Mouse (Mus musculus) heart, embryonic 11.5 days (tissue): ENCODE measurements at regions not wholly inside any gene's neighbourhood (a gene's known extent, or its start where the extent isn't known, plus 50 kb on each side); places are given as distances from the start of the nearest gene placed in this dataset.

ENCODE experiments used
- ATAC-seq: fragments of 200-750 bp; cut with Nextera tagmentation; replicated peaks from 2 replicates; pipeline ENCODE4 v1.8.0; 2017; ENCODE audit warnings: moderate library complexity; ENCODE audit not compliant: insufficient number of reproducible peaks, low FRiP score, low TSS enrichment
- H3K27ac ChIP-seq: fragments of 300-500 bp; sonication (generic); 2 replicates; pipeline ENCODE4 v1.5.1; 2014; ENCODE audit warnings: mild to moderate bottlenecking, low read depth, low read length
- H3K27me3 ChIP-seq: fragments of 300-500 bp; sonication (generic); 2 replicates; pipeline ENCODE4 v1.6.1; 2014; ENCODE audit warnings: mild to moderate bottlenecking, low read length, mixed read lengths; ENCODE audit not compliant: control insufficient read depth, insufficient read depth
- H3K36me3 ChIP-seq: fragments of 300-500 bp; sonication (generic); 2 replicates; pipeline ENCODE4 v1.6.1; 2014; ENCODE audit warnings: mild to moderate bottlenecking, low read length, moderate library complexity, mixed read lengths; ENCODE audit not compliant: control insufficient read depth, insufficient read depth
- H3K4me1 ChIP-seq: fragments of 300-500 bp; sonication (generic); 2 replicates; pipeline ENCODE4 v1.6.1; 2014; ENCODE audit warnings: low read length; ENCODE audit not compliant: control insufficient read depth, insufficient read depth
- H3K4me2 ChIP-seq: fragments of 300-500 bp; sonication (generic); 2 replicates; pipeline ENCODE4 v1.6.1; 2014; ENCODE audit warnings: mild to moderate bottlenecking, moderate library complexity
- H3K4me3 ChIP-seq: fragments of 300-500 bp; sonication (generic); 2 replicates; pipeline ENCODE4 v1.5.1; 2014; ENCODE audit warnings: low read depth, low read length
- H3K9ac ChIP-seq: fragments of 300-500 bp; sonication (generic); 2 replicates; pipeline ENCODE4 v1.6.1; 2014; ENCODE audit warnings: mild to moderate bottlenecking, low read depth, low read length, moderate library complexity
- H3K9me3 ChIP-seq: fragments of 300-500 bp; sonication (generic); replicated peaks from 2 replicates; pipeline ENCODE4 v1.6.1; 2016; ENCODE audit warnings: low read length; ENCODE audit not compliant: control insufficient read depth
- WGBS: fragments of 180-500 bp; shearing (Covaris S2); extraction: QIAGEN DNeasy Blood & Tissue Kit; methylation state at CpG from one replicate; pipeline ENCODE4 v1.1.7; 2014; ENCODE audit not compliant: insufficient replicate concordance; 5-methylcytosine and 5-hydroxymethylcytosine counted together

DNA sequence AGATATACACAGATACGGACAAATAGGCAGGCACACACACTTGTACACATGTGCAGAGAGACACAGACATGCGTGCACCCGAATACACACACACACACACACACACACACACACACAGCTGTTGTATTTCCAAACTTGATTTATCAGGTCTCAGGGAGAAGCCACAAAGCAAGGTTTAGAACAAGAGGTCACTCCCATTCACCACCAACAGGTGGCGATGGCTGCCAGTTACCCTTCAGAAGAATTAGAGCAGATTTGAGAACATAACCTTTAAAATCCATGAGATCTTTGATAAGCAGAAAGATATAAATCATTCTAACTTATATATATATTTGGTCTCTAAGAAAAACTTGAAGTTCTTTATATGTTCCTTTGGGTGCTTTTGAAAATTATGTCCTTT, 169.9 kb upstream of the Cep162 start:
- H3K9ac ChIP-seq: no peak overlapping the region
- no peak for ATAC-seq
- peaks cover 8% of the 10 kb centered on the region; the same call in 1 of the 2 replicates for H3K27me3 ChIP-seq
- no peak overlapping the region for H3K27ac ChIP-seq
- H3K36me3 ChIP-seq: no peaks in the 10 kb centered on the region
- WGBS: 52% methylated on average over 4 of the region's 4 CpGs
- no peaks in the 10 kb centered on the region for H3K9me3 ChIP-seq
- no peaks in the 10 kb centered on the region for H3K4me1 ChIP-seq
- H3K4me3 ChIP-seq: no peak overlapping the region
- H3K4me2 ChIP-seq: no peak overlapping the region

DNA sequence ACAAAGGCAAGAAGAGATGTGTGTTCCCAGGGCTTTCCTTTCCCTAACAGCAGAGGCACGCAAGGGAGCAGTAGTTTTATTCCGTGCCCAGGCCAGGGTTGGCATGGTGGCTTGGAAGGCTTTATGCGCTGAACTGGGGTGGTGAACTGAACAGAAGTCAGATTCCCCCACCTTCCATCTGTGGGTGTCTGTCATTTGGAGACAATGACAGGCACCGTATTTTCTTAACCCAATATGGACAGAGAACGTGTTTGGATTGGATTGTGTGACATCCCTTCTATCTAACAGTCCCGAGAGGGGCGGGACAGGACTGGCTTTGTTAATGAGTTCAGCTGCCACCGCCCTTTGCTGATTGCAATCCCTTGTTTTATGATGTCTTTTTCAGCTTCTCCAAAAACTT, 165.8 kb upstream of the Cep162 start:
- 51% methylated on average over 8 of the region's 8 CpGs for WGBS
- Histone ChIP-seq H3K9ac (no peak overlapping the region), H3K27me3 (peaks cover 6% of the 10 kb centered on the region; the same call in 1 of the 2 replicates), H3K4me1 (no peaks in the 10 kb centered on the region), H3K27ac (no peak overlapping the region), H3K4me2 (no peak overlapping the region), H3K9me3 (no peaks in the 10 kb centered on the region), H3K36me3 (no peaks in the 10 kb centered on the region), H3K4me3 (no peak overlapping the region)
- no peak for ATAC-seq

DNA sequence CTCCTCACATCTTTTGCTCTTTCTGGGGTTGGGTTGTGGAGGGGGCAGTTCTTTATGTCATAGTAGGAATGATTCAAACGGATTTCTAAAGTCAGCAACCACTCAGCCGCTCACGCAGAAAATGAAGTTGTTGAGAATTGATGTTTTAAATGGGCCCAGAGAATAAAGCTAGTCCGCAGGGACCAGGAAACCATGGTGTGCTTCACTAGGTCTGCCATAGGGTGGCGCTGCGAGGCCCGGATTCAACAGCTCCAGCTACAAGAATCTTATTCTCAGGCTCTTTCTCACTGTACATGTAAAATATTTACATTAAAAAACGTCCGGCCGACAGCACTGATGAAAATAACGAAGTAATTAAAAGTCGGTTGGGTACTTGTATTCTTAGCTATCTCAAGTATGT, 164.0 kb upstream of the Cep162 start:
- Histone ChIP-seq H3K9ac (no peak overlapping the region), H3K4me2 (no peak overlapping the region), H3K27ac (no peak overlapping the region), H3K36me3 (no peaks in the 10 kb centered on the region), H3K9me3 (no peaks in the 10 kb centered on the region), H3K4me3 (no peak overlapping the region), H3K4me1 (no peaks in the 10 kb centered on the region), H3K27me3 (peaks cover 6% of the 10 kb centered on the region; the same call in 1 of the 2 replicates)
- no peak for ATAC-seq
- 10% methylated on average over 12 of the region's 12 CpGs for WGBS

DNA sequence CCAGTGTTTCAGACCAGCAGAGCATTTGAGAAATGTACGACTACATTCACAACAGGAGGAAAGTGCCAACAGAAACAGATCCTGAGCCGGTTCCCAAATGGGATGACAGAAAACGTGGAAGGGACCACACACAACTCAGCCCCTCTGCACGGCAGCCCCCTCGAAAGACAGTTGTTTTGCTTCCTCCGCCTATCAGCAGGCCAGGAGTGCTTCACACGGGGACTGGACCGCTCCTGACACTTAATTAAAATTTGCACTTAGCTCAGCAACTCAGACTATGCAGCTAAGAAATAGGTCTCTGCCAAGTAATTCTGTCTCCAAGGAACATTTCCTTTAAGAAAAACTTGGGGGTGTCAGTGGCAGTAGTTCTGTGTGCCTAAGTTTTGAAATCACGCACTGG, 157.6 kb upstream of the Cep162 start:
- Histone ChIP-seq H3K9ac (no peak overlapping the region), H3K4me2 (peak overlapping the region; percentile 24), H3K4me1 (no peaks in the 10 kb centered on the region), H3K27ac (no peak overlapping the region), H3K36me3 (no peaks in the 10 kb centered on the region), H3K4me3 (no peak overlapping the region), H3K27me3 (0 out of 2 replicates have a peak, but pooled peaks cover 2% of the 10 kb centered on the region), H3K9me3 (no peaks in the 10 kb centered on the region)
- WGBS: 32% methylated on average over 9 of the region's 9 CpGs
- ATAC-seq: no peak

DNA sequence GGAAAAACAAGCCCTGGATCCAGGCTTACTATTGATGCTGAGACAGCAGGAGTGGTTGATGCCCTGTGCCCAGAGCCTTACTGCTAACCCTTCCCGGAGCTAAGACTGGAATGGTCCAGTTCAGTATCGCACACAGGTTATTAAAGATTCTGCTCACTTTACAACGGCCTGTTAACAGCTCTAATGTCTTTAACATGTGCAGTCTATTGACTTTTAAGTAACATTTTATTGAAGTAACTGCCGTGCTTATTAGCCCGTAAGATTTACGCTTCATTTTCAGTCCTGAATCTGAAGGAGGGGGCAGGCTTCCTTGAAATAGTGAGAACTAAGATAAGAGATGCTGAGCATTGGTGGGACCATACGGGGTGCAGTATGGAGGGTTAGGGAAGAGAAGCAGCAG, 155.7 kb upstream of the Cep162 start:
- Histone ChIP-seq H3K4me2 (no peak overlapping the region), H3K9ac (no peak overlapping the region), H3K4me1 (no peaks in the 10 kb centered on the region), H3K27me3 (0 out of 2 replicates have a peak, but pooled peaks cover 2% of the 10 kb centered on the region), H3K27ac (no peak overlapping the region), H3K4me3 (no peak overlapping the region), H3K9me3 (no peaks in the 10 kb centered on the region), H3K36me3 (no peaks in the 10 kb centered on the region)
- WGBS: 80% methylated on average over 7 of the region's 7 CpGs
- no peak for ATAC-seq

DNA sequence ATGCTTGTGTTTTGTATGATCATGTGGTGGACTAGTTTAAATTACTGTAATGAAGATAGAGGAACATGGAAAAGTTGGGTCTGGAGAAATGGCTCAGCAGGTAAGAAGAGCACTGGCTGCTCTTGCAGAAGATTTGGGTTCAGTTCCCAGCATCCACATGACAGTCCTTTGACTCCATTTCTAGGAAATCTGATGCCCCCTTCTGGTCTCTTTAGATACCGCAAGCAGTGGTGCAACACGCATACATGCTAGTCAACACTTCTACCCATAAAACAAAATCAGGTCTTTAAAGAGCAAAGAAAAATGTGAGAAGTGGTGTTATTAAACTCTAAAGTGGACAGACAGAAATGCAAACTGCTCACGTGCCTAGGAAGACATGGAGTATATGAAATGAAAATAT, 154.4 kb upstream of the Cep162 start:
- Histone ChIP-seq H3K4me1 (no peaks in the 10 kb centered on the region), H3K27ac (no peak overlapping the region), H3K9ac (no peak overlapping the region), H3K27me3 (0 out of 2 replicates have a peak, but pooled peaks cover 2% of the 10 kb centered on the region), H3K36me3 (no peaks in the 10 kb centered on the region), H3K4me2 (no peak overlapping the region), H3K9me3 (no peaks in the 10 kb centered on the region), H3K4me3 (no peak overlapping the region)
- 83% methylated on average over 3 of the region's 3 CpGs for WGBS
- ATAC-seq: no peak

DNA sequence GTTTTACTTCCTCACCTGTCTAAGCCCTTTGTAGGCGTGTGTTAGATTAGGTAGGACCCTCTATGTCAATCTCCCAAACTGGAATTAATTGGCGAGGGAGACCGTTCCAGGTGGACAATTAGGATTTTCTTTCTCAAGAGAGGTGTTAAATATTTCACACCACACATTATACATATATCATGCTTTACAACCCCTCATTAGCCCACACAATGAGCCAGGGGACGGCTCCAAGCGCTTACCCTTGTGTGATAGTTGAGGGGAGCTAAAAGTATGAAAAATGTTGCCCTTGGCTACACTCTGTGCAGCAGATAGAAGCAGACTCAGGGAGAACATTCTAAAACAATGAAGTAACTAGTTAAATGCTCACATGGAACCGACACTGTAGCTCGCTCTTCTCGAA, 153.5 kb upstream of the Cep162 start:
- Histone ChIP-seq H3K9me3 (no peaks in the 10 kb centered on the region), H3K27ac (no peak overlapping the region), H3K9ac (no peak overlapping the region), H3K4me1 (no peaks in the 10 kb centered on the region), H3K36me3 (no peaks in the 10 kb centered on the region), H3K4me2 (no peak overlapping the region), H3K27me3 (0 out of 2 replicates have a peak, but pooled peaks cover 2% of the 10 kb centered on the region), H3K4me3 (no peak overlapping the region)
- ATAC-seq: no peak
- WGBS: 82% methylated on average over 8 of the region's 8 CpGs

DNA sequence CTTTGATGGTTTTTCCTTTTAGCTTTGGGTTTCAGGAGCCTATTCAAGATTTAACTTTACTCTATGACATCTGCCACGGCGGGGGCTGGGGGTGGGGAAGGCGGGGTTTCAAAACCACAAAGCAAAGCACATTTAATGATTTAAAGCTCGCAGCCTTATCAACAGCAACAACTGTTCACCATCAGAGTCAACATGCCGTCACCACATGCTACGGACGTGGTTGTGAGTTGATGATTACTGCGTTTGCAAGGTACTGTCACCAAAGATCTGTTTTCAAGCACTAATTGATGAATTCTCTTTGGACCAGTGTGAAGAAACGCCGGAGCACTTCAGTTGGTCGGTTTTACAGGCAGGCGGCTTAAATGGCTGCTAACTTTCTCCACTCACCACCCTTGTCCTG, 151.1 kb upstream of the Cep162 start:
- no peak overlapping the region; the same call in 1 of the 2 replicates for H3K4me3 ChIP-seq
- no peaks in the 10 kb centered on the region for H3K9me3 ChIP-seq
- H3K36me3 ChIP-seq: no peaks in the 10 kb centered on the region
- 0 out of 2 replicates have a peak, but pooled peaks cover 2% of the 10 kb centered on the region for H3K27me3 ChIP-seq
- 27% methylated on average over 12 of the region's 12 CpGs for WGBS
- H3K4me2 ChIP-seq: peak overlapping the region; percentile 51
- no peaks in the 10 kb centered on the region for H3K4me1 ChIP-seq
- no peak overlapping the region for H3K27ac ChIP-seq
- ATAC-seq: no peak
- no peak overlapping the region for H3K9ac ChIP-seq

DNA sequence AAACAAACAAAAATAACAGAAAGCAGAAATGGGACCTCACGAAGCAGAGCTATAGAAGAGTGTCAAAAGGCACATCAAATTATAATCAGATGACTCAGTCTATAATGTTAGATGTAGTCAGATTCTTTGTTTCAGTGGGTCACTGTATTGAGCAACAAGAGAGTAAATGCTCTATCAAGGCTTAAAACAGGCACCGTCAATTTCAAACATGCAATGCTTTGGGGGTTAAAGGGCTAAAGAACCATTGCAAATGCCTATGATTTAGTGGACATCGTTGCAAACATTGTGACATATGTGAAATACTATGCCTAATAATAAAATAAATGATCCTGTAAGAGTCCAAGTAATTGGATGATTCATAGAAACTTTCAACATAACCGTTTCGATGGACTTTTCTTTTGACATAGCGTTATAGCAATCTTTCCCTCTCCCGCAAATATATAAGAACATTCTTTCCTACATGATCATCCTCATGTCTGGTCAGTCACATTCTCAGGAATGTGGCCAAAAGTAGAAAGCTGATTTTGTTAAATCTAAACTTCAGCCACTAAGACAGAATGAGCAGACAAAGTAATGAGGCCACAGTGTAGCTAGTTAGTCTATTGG, 149.9 kb upstream of the Cep162 start:
- WGBS: 88% methylated on average over 7 of the region's 7 CpGs
- Histone ChIP-seq H3K4me2 (no peak overlapping the region), H3K9me3 (no peaks in the 10 kb centered on the region), H3K27ac (no peak overlapping the region), H3K4me1 (no peaks in the 10 kb centered on the region), H3K27me3 (0 out of 2 replicates have a peak, but pooled peaks cover 2% of the 10 kb centered on the region), H3K4me3 (no peak overlapping the region), H3K36me3 (no peaks in the 10 kb centered on the region), H3K9ac (no peak overlapping the region)
- ATAC-seq: no peak
